Mouse (Mus musculus) liver, adult 2 months (tissue): Measurements from ENCODE around the gene Lgals1.

Experiments
- CTCF ChIP-seq: fragments of 200-500 bp; IDR thresholded peaks from 2 replicates; pipeline ENCODE4 v1.5.1; 2011; ENCODE audit warnings: low read depth, low read length, control low read depth
- POLR2A ChIP-seq: fragments of 200-500 bp; IDR thresholded peaks from 2 replicates; pipeline ENCODE4 v1.6.1; 2011; ENCODE audit warnings: low read length, control low read depth; ENCODE audit not compliant: insufficient read depth; ENCODE audit errors: extremely low read depth

DNA sequence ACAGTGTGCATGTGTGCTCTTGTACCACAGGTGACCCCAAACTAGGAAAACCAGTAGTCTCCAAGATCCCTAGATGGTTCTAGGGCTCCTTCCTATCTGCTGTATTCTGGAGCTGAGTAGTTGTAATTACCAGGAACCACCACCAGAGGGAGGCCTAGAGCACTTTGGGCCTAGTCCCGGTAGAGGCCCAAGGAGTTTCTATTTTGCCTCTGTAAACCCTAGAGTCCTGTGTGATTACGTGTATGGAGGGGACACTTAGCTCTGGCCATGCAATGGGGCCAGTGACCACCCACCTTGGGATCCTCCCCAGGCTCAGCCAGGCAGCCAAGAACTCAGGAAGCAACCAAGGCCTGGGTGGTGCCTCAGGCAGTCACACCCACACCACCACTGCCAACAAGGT is 23.3 kb upstream of the Lgals1 start:
- TF ChIP-seq CTCF = peak; percentile 76
- no peak for TF ChIP-seq POLR2A
